Mouse (Mus musculus) frontal cortex, adult 2 months (tissue): ENCODE measurements around the gene Itgb7. TPM values are rescaled to one million over a fixed set of nuclear protein-coding genes. Genes with fewer than 3 reads are reported as not detected.
A peak's percentile ranks its signal among the peaks of the same experiment; 100 is the strongest.

Experiments used
- DNase-seq, 2 experiments: peaks; one replicate each; pipeline ENCODE4 v3.0.0; 2022; ENCODE audit warnings: low spot score in 1 of 2; ENCODE audit errors: extremely low spot score in 1 of 2
- polyA plus RNA-seq: library from polyadenylated mRNA; depleted of rRNA; stranded (reverse); fragments of >200 nt; gene quantifications from 2 replicates; pipeline ENCODE4 v1.2.3, GENCODE M21; 2012; rRNA removed

Gene Itgb7
- polyA plus RNA-seq: 0.74 and 0.84 TPM in 2 replicates

GRCm38 (mm10) chr15:102231748-102232147 is at the start of gene Itgb7:
Itgb7 (minus strand) TSS chr15:102231944.
- DNase-seq: no peak

- DNase-seq: no peak
Observed at GRCm38 (mm10) chr15:102280623-102281022, 48.9 kb upstream of the Itgb7 start.

- no peak for DNase-seq
Observed at GRCm38 (mm10) chr15:102279783-102280520, 48.2 kb upstream of the Itgb7 start.

- DNase-seq: peak in 1 of 2 experiments; percentile 81
Observed at GRCm38 (mm10) chr15:102279092-102279782, 47.5 kb upstream of the Itgb7 start, which contains the start of gene Mfsd5. Mfsd5 (plus strand) TSS chr15:102279454.

GRCm38 (mm10) chr15:102278726-102279091 is 47.0 kb upstream of the Itgb7 start:
- no peak for DNase-seq

- DNase-seq: no peak
Observed at GRCm38 (mm10) chr15:102273982-102274716, 42.4 kb upstream of the Itgb7 start.

GRCm38 (mm10) chr15:102271441-102271840 is 39.7 kb upstream of the Itgb7 start:
- DNase-seq: no peak

- DNase-seq: no peak
Observed at GRCm38 (mm10) chr15:102270274-102270960, 38.7 kb upstream of the Itgb7 start, which contains the start of gene Gm9918. Gm9918 (plus strand) TSS chr15:102270563.

GRCm38 (mm10) chr15:102265548-102265947 is 33.8 kb upstream of the Itgb7 start:
- no peak for DNase-seq

- no peak for DNase-seq
Observed at GRCm38 (mm10) chr15:102263037-102263436, 31.3 kb upstream of the Itgb7 start.

- DNase-seq: peak in 1 of 2 experiments; percentile 77
Observed at GRCm38 (mm10) chr15:102262582-102262981, 30.8 kb upstream of the Itgb7 start.

- DNase-seq: no peak
Observed at GRCm38 (mm10) chr15:102258581-102259253, 27.0 kb upstream of the Itgb7 start.

- peak in 1 of 2 experiments; percentile 72 for DNase-seq
Observed at GRCm38 (mm10) chr15:102258076-102258470, 26.3 kb upstream of the Itgb7 start.

GRCm38 (mm10) chr15:102257202-102258075 is 25.7 kb upstream of the Itgb7 start, which contains the start of gene Rarg:
Rarg (minus strand) TSS chr15:102257517.
- DNase-seq: peak in 1 of 2 experiments; percentile 33

GRCm38 (mm10) chr15:102256431-102257201 is 24.9 kb upstream of the Itgb7 start:
- peak in 1 of 2 experiments; percentile 53 for DNase-seq

- no peak for DNase-seq
Observed at GRCm38 (mm10) chr15:102255547-102256255, 24.0 kb upstream of the Itgb7 start.

GRCm38 (mm10) chr15:102250521-102250920 is 18.8 kb upstream of the Itgb7 start:
- DNase-seq: no peak
